Mouse (Mus musculus) testis, adult 2 months (tissue): ENCODE measurements around the gene Aagab.

Experiments
- CTCF ChIP-seq: fragments of 200-500 bp; IDR thresholded peaks from 2 replicates; pipeline ENCODE4 v1.5.1; 2012; ENCODE audit warnings: low read depth, mild to moderate bottlenecking, inconsistent platforms, low read length, moderate library complexity; ENCODE audit not compliant: control insufficient read depth, insufficient read depth, insufficient replicate concordance
- POLR2A ChIP-seq: fragments of 200-500 bp; IDR thresholded peaks from 2 replicates; pipeline ENCODE4 v1.6.1; 2012; ENCODE audit warnings: low read depth, mild to moderate bottlenecking, inconsistent platforms, low read length, moderate library complexity; ENCODE audit not compliant: control insufficient read depth

DNA sequence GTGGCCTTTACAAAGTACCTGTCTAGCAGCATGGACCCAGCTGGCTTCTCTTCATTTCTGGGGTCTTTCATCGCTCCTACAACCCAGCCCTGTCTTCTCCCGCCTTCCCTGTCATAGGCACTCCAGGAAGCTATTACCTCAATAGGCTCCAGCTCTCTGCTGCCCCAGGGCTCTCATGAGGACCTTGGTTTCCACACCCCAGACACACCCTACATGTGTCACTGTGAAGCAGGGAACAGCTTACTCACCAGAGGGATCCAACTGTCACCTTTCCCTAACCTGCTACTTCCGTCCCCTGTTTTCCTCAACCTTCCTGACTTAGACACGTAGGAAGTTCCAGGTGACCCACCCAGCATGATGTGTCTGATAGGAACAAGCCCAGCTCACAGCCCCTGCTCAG lies 57.6 kb downstream of the Aagab start:
- no peak for TF ChIP-seq CTCF
- TF ChIP-seq POLR2A = no peak
